Mouse (Mus musculus) adrenal gland (tissue): Measurements from ENCODE around the gene Eif3i.

Experiments
- intact Hi-C: fragments of 180-260 bp; cut with DNase I; formaldehyde crosslinking; loops from one replicate; pipeline ENCODE4 v1.15.1; 2025
- long read RNA-seq, 2 experiments: library from polyadenylated mRNA; unstranded; transcript quantifications; one replicate each; pipeline ENCODE4 v2.0.0; 2020; ENCODE audit warnings: borderline replicate concordance in 1 of 2; ENCODE audit not compliant: insufficient replicate concordance in 1 of 2

The Eif3i gene
- long read RNA-seq, experiment 1, transcript Eif3i-201 (11 exons, 1,123 nt), result major isoform, 156 of 201 reads
- long read RNA-seq, experiment 1, partial matches to known transcripts, result 39 of 201 reads
- long read RNA-seq, experiment 1, other reads (novel, unspliced or antisense), result 6 of 201 reads
- long read RNA-seq, experiment 2, transcript Eif3i-201 (11 exons, 1,123 nt), result major isoform, 180 of 226 reads
- long read RNA-seq, experiment 2, partial matches to known transcripts, result 40 of 226 reads
- long read RNA-seq, experiment 2, other reads (novel, unspliced or antisense), result 6 of 226 reads

- intact Hi-C loops, result loop anchor here (10.0 kb wide), 1 partner anchor 56 kb away; the partner anchor contains the start of gene Hdac1
These were observed at the start of gene Eif3i, which contains the start of gene Tmem234 for GRCm38 (mm10) chr4:129600233-129601158. Gene Eif3i (minus strand): TSS chr4:129600648. Gene Tmem234 (plus strand): TSS chr4:129600668.

GRCm38 (mm10) chr4:129648656-129649055 is 48.2 kb upstream of the Eif3i start:
- intact Hi-C loops, result no loop called here

GRCm38 (mm10) chr4:129645204-129645603 is 44.8 kb upstream of the Eif3i start:
- intact Hi-C loops, result no loop called here

GRCm38 (mm10) chr4:129641756-129642155 is 41.3 kb upstream of the Eif3i start:
- intact Hi-C loops, result no loop called here

GRCm38 (mm10) chr4:129640638-129641467 is 40.4 kb upstream of the Eif3i start, which contains the start of gene Txlna:
Gene Txlna (minus strand): TSS chr4:129641065.
- intact Hi-C loops, result no loop called here

- intact Hi-C loops, result no loop called here
These were observed 39.7 kb upstream of the Eif3i start for GRCm38 (mm10) chr4:129640101-129640637.

GRCm38 (mm10) chr4:129639221-129639620 is 38.8 kb upstream of the Eif3i start:
- intact Hi-C loops, result no loop called here

- intact Hi-C loops, result no loop called here
These were observed 33.4 kb upstream of the Eif3i start for GRCm38 (mm10) chr4:129633852-129634251.

GRCm38 (mm10) chr4:129631867-129632266 is 31.4 kb upstream of the Eif3i start:
- intact Hi-C loops, result no loop called here

GRCm38 (mm10) chr4:129630944-129631343 is 30.5 kb upstream of the Eif3i start:
- intact Hi-C loops, result no loop called here

- intact Hi-C loops, result no loop called here
These were observed 25.6 kb upstream of the Eif3i start for GRCm38 (mm10) chr4:129626035-129626434.

GRCm38 (mm10) chr4:129625496-129625895 is 25.0 kb upstream of the Eif3i start:
- intact Hi-C loops, result no loop called here

- intact Hi-C loops, result no loop called here
These were observed 24.6 kb upstream of the Eif3i start for GRCm38 (mm10) chr4:129625029-129625370.

GRCm38 (mm10) chr4:129624281-129625028 is 24.0 kb upstream of the Eif3i start:
- intact Hi-C loops, result no loop called here

GRCm38 (mm10) chr4:129623681-129624091 is 23.2 kb upstream of the Eif3i start, which contains the start of gene Ccdc28b:
Gene Ccdc28b (minus strand): TSS chr4:129623947.
- intact Hi-C loops, result no loop called here

- intact Hi-C loops, result no loop called here
These were observed 22.5 kb upstream of the Eif3i start for GRCm38 (mm10) chr4:129622803-129623535.

- intact Hi-C loops, result no loop called here
These were observed 21.8 kb upstream of the Eif3i start for GRCm38 (mm10) chr4:129622120-129622802.

GRCm38 (mm10) chr4:129621283-129621841 is 20.9 kb upstream of the Eif3i start:
- intact Hi-C loops, result no loop called here
